ENCODE assay signal across 9 mouse cellular contexts in the genomic region with DNA sequence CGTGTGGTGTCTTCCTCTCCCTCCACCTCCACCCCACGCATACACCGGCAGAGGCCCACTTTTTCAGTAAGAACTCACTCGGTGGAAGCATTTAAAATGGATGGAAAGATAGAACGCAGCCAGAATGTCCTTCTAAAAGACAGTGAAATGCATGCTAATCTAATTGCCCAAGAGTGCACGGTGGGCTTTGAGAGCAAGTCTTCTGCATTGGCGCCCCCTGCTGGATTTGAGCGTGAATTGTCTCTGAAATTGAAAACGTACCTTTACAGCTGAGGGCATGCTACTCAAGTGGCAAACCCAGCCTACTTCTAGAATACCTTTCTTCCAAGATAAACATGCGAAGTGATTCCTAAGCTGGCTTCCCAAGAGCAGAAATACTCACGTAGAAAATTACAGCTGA.
A peak's percentile ranks its signal among the peaks of the same experiment; 100 is the strongest.
DNase-seq lines count a peak whose midpoint lies in the region; ATAC-seq and TF ChIP-seq lines count a peak whose summit lies in the region.
"Had no signal": no experiment of that assay in that cellular context is flagged by ENCODE, and none has a peak within 500 bp of the region (broad histone marks: within the 10 kb centered on the region; RNA-seq: fewer than 3 reads in every experiment).

No protein-coding gene starts in this region.

- H3K4me1 ChIP-seq in forebrain, embryonic 14.5 days (ENCODE audit: control insufficient read depth, insufficient read depth, low read length): 0 out of 2 replicates have a peak, but pooled peaks cover 4% of the 10 kb centered on the region
- H3K4me1 ChIP-seq in lung, embryonic 14.5 days (ENCODE audit: insufficient read depth): no peaks in the 10 kb centered on the region

- no peaks in the 10 kb centered on the region for H3K36me3 ChIP-seq in forebrain, embryonic 14.5 days (ENCODE audit: control insufficient read depth, insufficient read depth, low read length)
- H3K36me3 ChIP-seq in lung, embryonic 14.5 days (ENCODE audit: insufficient read depth): no peaks in the 10 kb centered on the region
- H3K36me3 ChIP-seq: embryonic facial prominence, embryonic 12.5 days had no signal

- DNase-seq in MEL-GATA-1-ER (ENCODE audit: extremely low read depth, low read depth): peak; percentile 9
- DNase-seq in c-Kit-positive CD71-positive TER-119-positive erythroid progenitor cells, embryonic 14.5 days (ENCODE audit: low spot score): peak; percentile 24
- DNase-seq in forebrain, embryonic 14.5 days (ENCODE audit: low spot score): peak; percentile 92
- peak; percentile 80 to 87 for DNase-seq in layer of hippocampus, adult 2 months (ENCODE audit: low spot score in 2 of 2)
- peak; percentile 92 for DNase-seq in lung, embryonic 14.5 days
- DNase-seq in ovary, postnatal 36 days (ENCODE audit: low spot score): peak; percentile 61
- peak; percentile 72 for DNase-seq in urinary bladder, postnatal 25 days (ENCODE audit: low spot score)

- no peak overlapping the region for H3K27ac ChIP-seq in forebrain, embryonic 14.5 days (ENCODE audit: low read depth, low read length)
- H3K27ac ChIP-seq in layer of hippocampus, adult 2 months: peak overlapping the region; percentile 87
- H3K27ac ChIP-seq in lung, embryonic 14.5 days (ENCODE audit: low read depth): no peak overlapping the region
- H3K27ac ChIP-seq: embryonic facial prominence, embryonic 12.5 days had no signal

- H3K27me3 ChIP-seq in forebrain, embryonic 14.5 days (replicated peaks; ENCODE audit: control insufficient read depth, insufficient read depth, low read length): no peaks in the 10 kb centered on the region
- H3K27me3 ChIP-seq in lung, embryonic 14.5 days (ENCODE audit: insufficient read depth, low read length): no peaks in the 10 kb centered on the region
- H3K27me3 ChIP-seq: embryonic facial prominence, embryonic 12.5 days had no signal

- peak; percentile 93 for ATAC-seq in forebrain, embryonic 14.5 days
- ATAC-seq in hematopoietic stem cell, adult 5-6 weeks (replicated peaks in 1 of 2; ENCODE audit: insufficient read depth in 1 of 2, low FRiP score in 2 of 2, low TSS enrichment in 1 of 2, low read depth in 1 of 2, poor library complexity in 2 of 2, severe bottlenecking in 2 of 2): peak; percentile 86 to 89
- ATAC-seq in lung, embryonic 14.5 days (ENCODE audit: insufficient read depth): peak; percentile 89; the same call in 1 of the 2 replicates

- H3K4me2 ChIP-seq in forebrain, embryonic 14.5 days (ENCODE audit: low read length): peak overlapping the region; percentile 28; the same call in 1 of the 2 replicates
- H3K4me2 ChIP-seq in lung, embryonic 14.5 days: no peak overlapping the region
- H3K4me2 ChIP-seq: embryonic facial prominence, embryonic 12.5 days had no signal

- peak; percentile 94 for TF ChIP-seq CTCF in layer of hippocampus, adult 2 months (conservative IDR thresholded peaks at IDR 0.05)
- TF ChIP-seq CTCF in lung, embryonic 14.5 days (IDR thresholded peaks at IDR 0.05; ENCODE audit: low read depth): peak; percentile 90

- H3K9ac ChIP-seq in forebrain, embryonic 14.5 days (ENCODE audit: low read length): no peak overlapping the region
- H3K9ac ChIP-seq in lung, embryonic 14.5 days: no peak overlapping the region
- H3K9ac ChIP-seq: embryonic facial prominence, embryonic 12.5 days had no signal

- 10% methylated on average over 11 of the region's 11 CpGs for WGBS in forebrain, embryonic 14.5 days
- WGBS in lung, embryonic 14.5 days: 14% methylated on average over 11 of the region's 11 CpGs

- H3K4me3 ChIP-seq in forebrain, embryonic 14.5 days (ENCODE audit: low read depth, low read length): no peak overlapping the region
- H3K4me3 ChIP-seq in layer of hippocampus, adult 2 months: peak overlapping the region; percentile 37
- no peak overlapping the region for H3K4me3 ChIP-seq in lung, embryonic 14.5 days (ENCODE audit: low read depth, low read length)
- H3K4me3 ChIP-seq: embryonic facial prominence, embryonic 12.5 days had no signal

- H3K9me3 ChIP-seq in forebrain, embryonic 14.5 days (replicated peaks; ENCODE audit: control insufficient read depth, low read length): no peaks in the 10 kb centered on the region
- no peaks in the 10 kb centered on the region for H3K9me3 ChIP-seq in lung, embryonic 14.5 days (ENCODE audit: low read depth, low read length)
- H3K9me3 ChIP-seq: embryonic facial prominence, embryonic 12.5 days had no signal

Comparison
In these comparisons a context has a peak if more than half of its experiments do, and no peak if none do; other contexts are left out.
1. DNase-seq: peak in every context shown above with its lines; median percentile 92 in forebrain, embryonic 14.5 days; 92 in lung, embryonic 14.5 days; 84 in layer of hippocampus, adult 2 months; 72 in urinary bladder, postnatal 25 days; 61 in ovary, postnatal 36 days; 24 in c-Kit-positive CD71-positive TER-119-positive erythroid progenitor cells, embryonic 14.5 days; 9 in MEL-GATA-1-ER.